Mouse (Mus musculus) lung, postnatal 0 days (tissue): Measurements from ENCODE around the gene Smo. TPM values are rescaled to one million over a fixed set of nuclear protein-coding genes. Genes with fewer than 3 reads are reported as not detected.

ENCODE experiments used
- ATAC-seq: fragments of 200-750 bp; cut with Nextera tagmentation; 2 replicates; pipeline ENCODE4 v1.8.0; 2017; ENCODE audit warnings: moderate library complexity
- DNase-seq: peaks from one replicate; pipeline ENCODE4 v3.0.0-alpha.2; 2016; ENCODE audit warnings: low spot score
- H3K27ac ChIP-seq: fragments of 300-500 bp; sonication (generic); 2 replicates; pipeline ENCODE4 v1.5.1; 2014; ENCODE audit warnings: antibody characterized with exemption, mild to moderate bottlenecking, low read length, mixed read lengths
- H3K27me3 ChIP-seq: fragments of 300-500 bp; sonication (generic); replicated peaks from 2 replicates; pipeline ENCODE4 v1.6.1; 2014; ENCODE audit warnings: low read length, mixed read lengths; ENCODE audit not compliant: insufficient read depth
- H3K36me3 ChIP-seq: fragments of 300-500 bp; sonication (generic); 2 replicates; pipeline ENCODE4 v1.6.1; 2014; ENCODE audit warnings: low read length, mixed read lengths; ENCODE audit not compliant: insufficient read depth
- H3K4me1 ChIP-seq: fragments of 300-500 bp; sonication (generic); 2 replicates; pipeline ENCODE4 v1.6.1; 2014; ENCODE audit warnings: antibody characterized with exemption, low read depth, low read length, mixed read lengths; ENCODE audit not compliant: insufficient read depth
- H3K4me2 ChIP-seq: fragments of 300-500 bp; sonication (generic); replicated peaks from 2 replicates; pipeline ENCODE4 v1.6.1; 2014; ENCODE audit warnings: low read depth, mild to moderate bottlenecking, low read length, moderate library complexity, mixed read lengths
- H3K4me3 ChIP-seq: fragments of 300-500 bp; sonication (generic); 2 replicates; pipeline ENCODE4 v1.5.1; 2014; ENCODE audit warnings: low read depth, low read length
- H3K9ac ChIP-seq: fragments of 300-500 bp; sonication (generic); replicated peaks from 2 replicates; pipeline ENCODE4 v1.6.1; 2014; ENCODE audit warnings: low read depth, mild to moderate bottlenecking
- H3K9me3 ChIP-seq: fragments of 300-500 bp; sonication (generic); 2 replicates; pipeline ENCODE4 v1.6.1; 2016; ENCODE audit warnings: low read length, mixed read lengths
- CTCF ChIP-seq: IDR thresholded peaks from 2 replicates; pipeline ENCODE4 v1.5.1; 2016; ENCODE audit warnings: antibody characterized with exemption, mild to moderate bottlenecking
- EP300 ChIP-seq: IDR thresholded peaks from 2 replicates; pipeline ENCODE4 v1.6.1; 2016; ENCODE audit warnings: antibody characterized with exemption, mild to moderate bottlenecking, control low read depth
- WGBS: fragments of 180-500 bp; shearing (Covaris S2); extraction: QIAGEN DNeasy Blood & Tissue Kit; methylation state at CpG from one replicate; pipeline ENCODE4 v1.1.7; 2014; 5-methylcytosine and 5-hydroxymethylcytosine counted together
- polyA plus RNA-seq: library from polyadenylated mRNA; unstranded; fragments of >200 nt; fragmentation: Nextera tagmentation; extraction: Ambion mirVana; gene quantifications from 2 replicates; pipeline ENCODE4 v1.2.1, GENCODE M21; 2015

The Smo gene
- polyA plus RNA-seq, 1 experiment from 2014 or later, result 8.8 TPM

GRCm38 (mm10) chr6:29805381-29805780 is 70.1 kb downstream of the Smo start:
- WGBS, result 87% methylated on average over 2 of the region's 2 CpGs

More at GRCm38 (mm10) chr6:29805381-29805780, 70.1 kb downstream of the Smo start:
- Histone ChIP-seq H3K9me3 (no peaks in the 10 kb centered on the region), H3K27me3 (no peaks in the 10 kb centered on the region), H3K4me3 (no peak overlapping the region), H3K9ac (no peak overlapping the region), H3K4me2 (no peak overlapping the region), H3K27ac (no peak overlapping the region), H3K36me3 (no peaks in the 10 kb centered on the region), H3K4me1 (no peaks in the 10 kb centered on the region)
- TF ChIP-seq CTCF (no peak), EP300 (no peak)
- ATAC-seq, result no peak
- no peak for DNase-seq

Other genes starting within 250 kb of the Smo start
- 4.0 and 4.8 TPM in 2 replicates for gene Kcp, start 227.6 kb upstream of the Smo start, polyA plus RNA-seq
- gene Irf5, start 208.9 kb upstream of the Smo start, polyA plus RNA-seq, result 8.5 and 8.6 TPM in 2 replicates
- 38.3 and 39.5 TPM in 2 replicates for gene Tnpo3, start 125.6 kb upstream of the Smo start, polyA plus RNA-seq
- 3.9 and 4.0 TPM in 2 replicates for gene Tspan33, start 41.3 kb upstream of the Smo start, polyA plus RNA-seq
- 11.8 and 17.1 TPM in 2 replicates for gene Ahcyl2, start 32.5 kb downstream of the Smo start, polyA plus RNA-seq
- gene Strip2, start 181.5 kb downstream of the Smo start, polyA plus RNA-seq, result 0.47 and 0.60 TPM in 2 replicates